Comparison of ENCODE assay signal across 10 mouse cellular contexts in the genomic region with DNA sequence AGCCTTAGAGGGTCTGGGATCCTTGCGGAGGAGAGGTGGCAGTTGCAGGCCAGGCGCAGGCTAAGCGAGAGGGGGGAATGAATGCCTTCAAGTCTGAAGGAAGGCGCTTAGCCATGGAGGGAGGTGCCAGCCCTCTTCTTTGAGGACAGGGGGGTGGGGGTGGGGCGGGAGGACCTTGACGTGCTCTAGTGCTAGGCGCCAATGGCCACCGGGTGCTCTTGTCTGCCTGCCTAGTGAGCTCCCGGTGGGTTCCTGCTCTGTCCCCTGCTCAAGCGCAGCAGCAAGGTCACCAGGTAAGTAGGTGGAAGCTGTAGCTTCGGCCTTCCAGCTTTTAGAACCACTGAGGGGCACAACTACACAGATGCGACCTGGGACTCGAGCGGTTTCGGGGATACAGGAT. TPM values are rescaled to one million over a fixed set of nuclear protein-coding genes. Genes with fewer than 3 reads are reported as not detected.
DNase-seq lines count a peak whose midpoint lies in the region; ATAC-seq lines count a peak whose summit lies in the region.
"Had no signal": no experiment of that assay in that cellular context is flagged by ENCODE, and none has a peak within 500 bp of the region (broad histone marks: within the 10 kb centered on the region; RNA-seq: fewer than 3 reads in every experiment).

No protein-coding gene starts in this region.

- peaks cover 3% of the 10 kb centered on the region; the same call in 1 of the 2 replicates for H3K4me1 ChIP-seq in heart, embryonic 11.5 days (ENCODE audit: control insufficient read depth, insufficient read depth, low read length)
- H3K4me1 ChIP-seq in brown adipose tissue, adult 24 weeks (ENCODE audit: control insufficient read depth, insufficient read depth, insufficient read length, low read length): no peaks in the 10 kb centered on the region
- H3K4me1 ChIP-seq in hindbrain, embryonic 12.5 days: peaks cover 14% of the 10 kb centered on the region
- H3K4me1 ChIP-seq in midbrain, embryonic 12.5 days: peaks cover 17% of the 10 kb centered on the region; the same call in 1 of the 2 replicates

- no peak for ATAC-seq in heart, embryonic 11.5 days (replicated peaks; ENCODE audit: insufficient number of reproducible peaks, low FRiP score, low TSS enrichment)
- peak; percentile 39; the same call in 1 of the 2 replicates for ATAC-seq in hindbrain, embryonic 12.5 days (ENCODE audit: low FRiP score)
- peak; percentile 39 for ATAC-seq in midbrain, embryonic 12.5 days (ENCODE audit: low FRiP score, low read depth)
- no peak for ATAC-seq in erythroblast, adult 5-6 weeks (replicated peaks; ENCODE audit: low FRiP score, poor library complexity, severe bottlenecking)
- no peak for ATAC-seq in inflammation-experienced regulatory T-cells, adult 6 months

- no peaks in the 10 kb centered on the region for H3K36me3 ChIP-seq in heart, embryonic 11.5 days (ENCODE audit: control insufficient read depth, insufficient read depth, low read length)
- no peaks in the 10 kb centered on the region for H3K36me3 ChIP-seq in hindbrain, embryonic 12.5 days
- H3K36me3 ChIP-seq in midbrain, embryonic 12.5 days: no peaks in the 10 kb centered on the region

- no peak for DNase-seq in heart, adult 8-10 months (ENCODE audit: low spot score)
- DNase-seq in thymus, postnatal 10 days (ENCODE audit: low spot score in 2 of 2): no peak

- no peaks in the 10 kb centered on the region for H3K9me3 ChIP-seq in heart, embryonic 11.5 days (replicated peaks; ENCODE audit: control insufficient read depth, low read length)
- no peaks in the 10 kb centered on the region for H3K9me3 ChIP-seq in hindbrain, embryonic 12.5 days (replicated peaks)
- H3K9me3 ChIP-seq in midbrain, embryonic 12.5 days: no peaks in the 10 kb centered on the region

- 0 out of 2 replicates have a peak overlapping the region, but pooled peaks have one; percentile 35 for H3K27ac ChIP-seq in heart, embryonic 11.5 days (ENCODE audit: low read depth, low read length)
- no peak overlapping the region for H3K27ac ChIP-seq in brown adipose tissue, adult 24 weeks (replicated peaks; ENCODE audit: low read depth, low read length)
- no peak overlapping the region for H3K27ac ChIP-seq in hindbrain, embryonic 12.5 days
- no peak overlapping the region for H3K27ac ChIP-seq in midbrain, embryonic 12.5 days (replicated peaks)

- H3K4me3 ChIP-seq in heart, embryonic 11.5 days (ENCODE audit: low read depth, low read length): peak overlapping the region; percentile 69
- peak overlapping the region; percentile 15; the same call in 1 of the 2 replicates for H3K4me3 ChIP-seq in brown adipose tissue, adult 24 weeks (ENCODE audit: insufficient read depth, low read depth, low read length)
- peak overlapping the region; percentile 59 for H3K4me3 ChIP-seq in hindbrain, embryonic 12.5 days
- peak overlapping the region; percentile 54 for H3K4me3 ChIP-seq in midbrain, embryonic 12.5 days

- H3K27me3 ChIP-seq in heart, embryonic 11.5 days (ENCODE audit: control insufficient read depth, insufficient read depth, low read length): peaks cover 8% of the 10 kb centered on the region; the same call in 1 of the 2 replicates
- H3K27me3 ChIP-seq in hindbrain, embryonic 12.5 days: peaks cover 34% of the 10 kb centered on the region
- peaks cover 41% of the 10 kb centered on the region for H3K27me3 ChIP-seq in midbrain, embryonic 12.5 days

- peak overlapping the region; percentile 79 for H3K9ac ChIP-seq in heart, embryonic 11.5 days (ENCODE audit: low read depth, low read length)
- peak overlapping the region; percentile 61; the same call in 1 of the 2 replicates for H3K9ac ChIP-seq in hindbrain, embryonic 12.5 days
- peak overlapping the region; percentile 54; the same call in 1 of the 2 replicates for H3K9ac ChIP-seq in midbrain, embryonic 12.5 days (replicated peaks)

- WGBS in heart, embryonic 11.5 days (ENCODE audit: insufficient replicate concordance): 2% methylated on average over 15 of the region's 15 CpGs
- WGBS in hindbrain, embryonic 12.5 days: 2% methylated on average over 15 of the region's 15 CpGs
- under 1% methylated on average over 15 of the region's 15 CpGs for WGBS in midbrain, embryonic 12.5 days

- H3K4me2 ChIP-seq in heart, embryonic 11.5 days: peak overlapping the region; percentile 87
- H3K4me2 ChIP-seq in hindbrain, embryonic 12.5 days (replicated peaks): peak overlapping the region; percentile 100
- peak overlapping the region; percentile 93 for H3K4me2 ChIP-seq in midbrain, embryonic 12.5 days (replicated peaks)

RNA-seq across cellular contexts. Expression of gene Ppp1r3g, which starts 9.1 kb away (rescaled TPM):
- 4.4 and 4.7 TPM in 2 replicates for polyA plus RNA-seq in heart, embryonic 11.5 days (2014; fragmentation: Nextera tagmentation; extraction: Ambion mirVana)
- 1 to 10 TPM in 2 of 4 experiments, under 1 TPM in 2; 0.40 to 1.6 (median 0.98) TPM for total RNA-seq in heart, adult 8-10 months (2022)
- not detected in 2 replicates for polyA plus RNA-seq in brown adipose tissue, adult 24 weeks (2012; ENCODE audit: insufficient read depth, insufficient read length, missing spikeins)
- polyA plus RNA-seq in hindbrain, embryonic 12.5 days (2016; fragmentation: Nextera tagmentation; extraction: Ambion mirVana): 1.1 and 1.4 TPM in 2 replicates
- polyA plus RNA-seq in midbrain, embryonic 12.5 days (2016; fragmentation: Nextera tagmentation; extraction: Ambion mirVana): 0.65 and 1.1 TPM in 2 replicates
- total RNA-seq in erythroblast, adult 5-6 weeks (2015; ENCODE audit: low replicate concordance): not detected in 2 replicates
- not detected in 2 replicates for total RNA-seq in erythroblast, adult 5-6 weeks (2017; ENCODE audit: low replicate concordance)
- polyA plus RNA-seq in inflammation-experienced regulatory T-cells, adult 6 months (2017; shearing (Covaris generic)): under 1 TPM in 1 of 3 experiments, not detected in 2; 0.19 TPM
- polyA plus RNA-seq: C2C12; spleen, adult 2 months had no signal

Comparison
In these comparisons a context has a peak if more than half of its experiments do, and no peak if none do; other contexts are left out.
1. ATAC-seq: peak in hindbrain, embryonic 12.5 days (single experiment) and midbrain, embryonic 12.5 days (single experiment); none in heart, embryonic 11.5 days (single experiment), erythroblast, adult 5-6 weeks (single experiment) and inflammation-experienced regulatory T-cells, adult 6 months (single experiment).
2. H3K4me3 ChIP-seq: peak in every context shown above with its lines; median percentile 69 in heart, embryonic 11.5 days; 59 in hindbrain, embryonic 12.5 days; 54 in midbrain, embryonic 12.5 days; 15 in brown adipose tissue, adult 24 weeks.
3. Peak in every context shown above with its lines, with median percentiles within 50 percentile points of each other: H3K4me2 ChIP-seq and H3K9ac ChIP-seq.